Mouse (Mus musculus) hindbrain, embryonic 11.5 days (tissue): ENCODE data around the gene Ccs. TPM values are rescaled to one million over a fixed set of nuclear protein-coding genes. Genes with fewer than 3 reads are reported as not detected.
"Not testable (repeated sequence)": the region's sequence is repeated elsewhere in the genome, so short reads cannot be mapped to it uniquely, and the experiment has no call there.

Experiments used
- ATAC-seq: fragments of 200-750 bp; cut with Nextera tagmentation; 2 replicates; pipeline ENCODE4 v1.8.0; 2017; ENCODE audit warnings: mild to moderate bottlenecking, moderate TSS enrichment, moderate library complexity; ENCODE audit not compliant: low FRiP score
- DNase-seq: peaks from one replicate; pipeline ENCODE4 v3.0.0-alpha.2; 2015; ENCODE audit warnings: low spot score
- H3K27ac ChIP-seq: fragments of 300-500 bp; sonication (generic); 2 replicates; pipeline ENCODE4 v1.5.1; 2014; ENCODE audit warnings: mild to moderate bottlenecking, low read depth, low read length
- H3K27me3 ChIP-seq: fragments of 300-500 bp; sonication (generic); 2 replicates; pipeline ENCODE4 v1.6.1; 2014; ENCODE audit warnings: mild to moderate bottlenecking, low read length, moderate library complexity, mixed read lengths; ENCODE audit not compliant: control insufficient read depth, insufficient read depth
- H3K36me3 ChIP-seq: fragments of 300-500 bp; sonication (generic); 2 replicates; pipeline ENCODE4 v1.6.1; 2014; ENCODE audit warnings: mild to moderate bottlenecking, low read length, moderate library complexity, mixed read lengths; ENCODE audit not compliant: control insufficient read depth, insufficient read depth
- H3K4me1 ChIP-seq: fragments of 300-500 bp; sonication (generic); replicated peaks from 2 replicates; pipeline ENCODE4 v1.6.1; 2014; ENCODE audit warnings: low read length, mixed read lengths; ENCODE audit not compliant: control insufficient read depth, insufficient read depth
- H3K4me2 ChIP-seq: fragments of 300-500 bp; sonication (generic); replicated peaks from 2 replicates; pipeline ENCODE4 v1.6.1; 2014; ENCODE audit warnings: mild to moderate bottlenecking, low read depth, low read length
- H3K4me3 ChIP-seq: fragments of 300-500 bp; sonication (generic); 2 replicates; pipeline ENCODE4 v1.5.1; 2014; ENCODE audit warnings: low read depth, low read length
- H3K9ac ChIP-seq: fragments of 300-500 bp; sonication (generic); 2 replicates; pipeline ENCODE4 v1.6.1; 2014; ENCODE audit warnings: low read depth, low read length
- H3K9me3 ChIP-seq: fragments of 300-500 bp; sonication (generic); 2 replicates; pipeline ENCODE4 v1.6.1; 2016; ENCODE audit warnings: low read length; ENCODE audit not compliant: control insufficient read depth
- WGBS: fragments of 180-500 bp; shearing (Covaris S2); extraction: QIAGEN DNeasy Blood & Tissue Kit; methylation state at CpG from one replicate; pipeline ENCODE4 v1.1.7; 2014; 5-methylcytosine and 5-hydroxymethylcytosine counted together
- polyA plus RNA-seq: library from polyadenylated mRNA; unstranded; fragments of >200 nt; fragmentation: Nextera tagmentation; extraction: Ambion mirVana; gene quantifications from 2 replicates; pipeline ENCODE4 v1.2.1, GENCODE M21; 2014

Gene Ccs
- polyA plus RNA-seq, result 39.1 and 43.7 TPM in 2 replicates

DNA sequence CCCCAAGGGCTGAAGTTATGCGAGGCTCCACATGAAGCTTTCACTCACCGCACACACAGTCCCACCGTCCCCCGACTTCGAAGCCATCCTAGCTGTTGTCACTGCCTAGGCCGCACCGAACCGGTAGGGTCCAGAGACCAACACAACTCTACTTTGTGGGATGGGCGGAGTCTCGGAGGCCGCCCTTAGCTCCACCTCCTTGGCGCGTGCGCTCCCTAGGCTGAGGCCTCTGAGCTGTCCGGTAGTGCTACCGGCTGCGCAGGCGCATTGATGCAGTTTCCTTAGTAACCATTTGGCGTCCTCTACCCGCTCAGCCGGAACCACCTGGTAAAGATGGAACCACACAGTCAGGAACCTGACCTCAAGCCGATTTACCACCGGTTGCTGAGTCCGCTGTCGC lies at the start of gene Ccs, which contains the start of gene Ccdc87:
TSS of gene Ccs (minus strand) at position 184 of the 400 bp plus-strand sequence.
TSS of gene Ccdc87 (plus strand) at position 218 of the 400 bp plus-strand sequence.
- no peaks in the 10 kb centered on the region for H3K9me3 ChIP-seq
- H3K4me2 ChIP-seq, result peak within 1 kb of the TSS; percentile 94
- ATAC-seq (peak; percentile 98), DNase-seq (peak; percentile 96)
- H3K4me1 ChIP-seq, result peaks cover 11% of the 10 kb centered on the region
- H3K36me3 ChIP-seq, result no peaks in the 10 kb centered on the region
- peak within 1 kb of the TSS; percentile 55 for H3K4me3 ChIP-seq
- peak within 1 kb of the TSS; percentile 70 for H3K9ac ChIP-seq
- peaks cover 14% of the 10 kb centered on the region for H3K27me3 ChIP-seq
- H3K27ac ChIP-seq, result no peak within 1 kb of the TSS
- WGBS, result under 1% methylated on average over 25 of the region's 25 CpGs

DNA sequence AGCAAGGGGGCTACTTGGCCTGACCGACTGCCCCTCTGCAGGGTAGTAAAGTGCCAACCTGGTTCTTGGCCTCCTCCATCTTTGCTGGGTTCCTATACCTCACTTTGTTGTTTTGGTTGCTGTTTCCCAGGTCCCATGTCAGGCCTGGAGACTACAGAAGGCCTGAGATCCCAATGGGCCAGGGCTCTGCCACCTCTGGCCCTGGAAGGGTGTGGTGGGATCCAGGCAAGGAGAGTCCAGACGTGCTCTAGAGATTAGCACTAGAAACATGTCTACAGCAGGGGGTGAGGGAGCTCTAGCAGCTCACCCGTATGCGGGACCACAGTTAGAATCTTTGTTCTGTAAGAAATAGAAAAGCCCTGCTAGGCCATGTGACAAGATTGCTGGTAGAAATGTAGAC lies 44.8 kb upstream of the Ccs start:
- Histone ChIP-seq H3K9ac (no peak overlapping the region), H3K4me2 (no peak overlapping the region), H3K27me3 (no peaks in the 10 kb centered on the region), H3K27ac (no peak overlapping the region), H3K36me3 (no peaks in the 10 kb centered on the region), H3K9me3 (no peaks in the 10 kb centered on the region), H3K4me3 (no peak overlapping the region), H3K4me1 (no peaks in the 10 kb centered on the region; the same call in 1 of the 2 replicates)
- ATAC-seq, result no peak
- DNase-seq, result no peak
- 82% methylated on average over 4 of the region's 4 CpGs for WGBS

DNA sequence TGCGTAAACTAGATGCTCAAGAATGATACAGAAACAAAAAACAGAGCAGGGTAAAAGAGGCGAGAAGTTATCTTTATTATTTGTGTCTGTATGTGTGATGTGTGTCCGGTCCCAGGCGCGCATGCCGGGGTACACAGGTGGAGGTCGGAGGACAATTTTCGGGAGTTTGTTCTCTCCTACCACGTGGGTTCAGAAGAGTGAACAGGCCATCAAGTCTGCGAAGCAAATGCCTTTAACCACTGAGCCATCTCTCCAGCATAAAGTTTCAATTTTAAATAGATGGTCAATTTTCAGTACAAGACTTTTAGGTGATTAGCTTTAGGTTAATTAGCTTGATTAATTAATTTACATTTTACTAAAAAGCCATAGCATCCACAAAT lies 40.2 kb upstream of the Ccs start:
- H3K4me1 ChIP-seq, result peaks cover 2% of the 10 kb centered on the region; the same call in 1 of the 2 replicates
- no peak overlapping the region for H3K9ac ChIP-seq

DNA sequence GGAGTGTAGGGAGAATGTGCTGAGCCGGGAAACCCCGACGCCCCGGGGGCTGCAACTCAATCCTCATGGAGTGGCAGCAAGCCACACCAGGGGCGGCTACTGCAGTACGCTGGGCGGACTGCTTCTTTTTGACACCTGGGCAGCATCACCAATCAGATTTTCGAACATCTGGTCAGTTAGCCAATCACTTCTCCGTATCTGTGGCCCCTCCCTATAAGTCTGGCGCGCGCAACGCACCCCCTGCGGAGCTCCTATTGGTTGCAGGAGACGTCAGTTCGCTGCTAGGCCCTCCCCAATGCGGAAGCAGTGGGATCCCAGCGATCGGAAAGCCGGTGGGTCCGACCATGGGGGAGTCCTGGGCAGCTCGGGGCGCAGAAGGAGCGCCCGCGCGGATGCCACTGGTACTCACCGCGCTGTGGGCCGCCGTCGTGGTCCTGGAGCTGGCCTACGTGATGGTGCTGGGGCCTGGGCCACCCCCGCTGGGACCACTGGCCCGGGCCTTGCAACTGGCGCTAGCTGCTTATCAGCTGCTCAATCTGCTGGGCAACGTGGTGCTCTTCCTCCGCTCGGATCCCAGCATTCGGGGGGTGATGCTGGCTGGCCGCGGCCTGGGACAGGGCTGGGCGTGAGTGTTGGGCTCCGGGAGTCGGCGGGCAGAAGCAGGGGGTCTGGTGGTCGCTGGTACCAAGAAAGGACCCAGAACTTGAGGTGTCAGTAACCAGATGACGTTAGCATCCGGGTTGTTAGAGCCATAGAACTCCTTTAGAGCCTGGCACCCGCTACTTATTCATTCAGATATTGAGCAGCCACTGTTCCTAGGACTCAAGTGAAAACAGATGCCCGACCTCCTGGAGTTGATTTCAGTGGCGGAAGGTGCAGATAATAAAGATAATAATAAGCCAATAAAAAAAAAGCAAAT lies 39.5 kb upstream of the Ccs start, which contains the start of gene Zdhhc24:
TSS of gene Zdhhc24 (plus strand) at position 264 of the 919 bp plus-strand sequence.
- no peaks in the 10 kb centered on the region for H3K27me3 ChIP-seq
- H3K36me3 ChIP-seq, result no peaks in the 10 kb centered on the region
- WGBS, result 2% methylated on average over 52 of the region's 52 CpGs
- H3K4me3 ChIP-seq, result peak within 1 kb of the TSS; percentile 62
- DNase-seq (peak; percentile 97), ATAC-seq (peak; percentile 97)
- no peaks in the 10 kb centered on the region for H3K9me3 ChIP-seq
- H3K9ac ChIP-seq, result peak within 1 kb of the TSS; percentile 62
- no peak within 1 kb of the TSS for H3K27ac ChIP-seq
- peaks cover 2% of the 10 kb centered on the region; the same call in 1 of the 2 replicates for H3K4me1 ChIP-seq
- peak within 1 kb of the TSS; percentile 89 for H3K4me2 ChIP-seq

More for the DNA sequence above, 40.2 kb upstream of the Ccs start:
- H3K9me3 ChIP-seq, result no peaks in the 10 kb centered on the region
- H3K27me3 ChIP-seq, result no peaks in the 10 kb centered on the region
- WGBS, result 67% methylated on average over 10 of the region's 10 CpGs
- no peak overlapping the region for H3K27ac ChIP-seq
- peak overlapping the region; percentile 62 for H3K4me3 ChIP-seq
- ATAC-seq, result no peak
- H3K36me3 ChIP-seq, result no peaks in the 10 kb centered on the region
- peak overlapping the region; percentile 89 for H3K4me2 ChIP-seq
- no peak for DNase-seq

DNA sequence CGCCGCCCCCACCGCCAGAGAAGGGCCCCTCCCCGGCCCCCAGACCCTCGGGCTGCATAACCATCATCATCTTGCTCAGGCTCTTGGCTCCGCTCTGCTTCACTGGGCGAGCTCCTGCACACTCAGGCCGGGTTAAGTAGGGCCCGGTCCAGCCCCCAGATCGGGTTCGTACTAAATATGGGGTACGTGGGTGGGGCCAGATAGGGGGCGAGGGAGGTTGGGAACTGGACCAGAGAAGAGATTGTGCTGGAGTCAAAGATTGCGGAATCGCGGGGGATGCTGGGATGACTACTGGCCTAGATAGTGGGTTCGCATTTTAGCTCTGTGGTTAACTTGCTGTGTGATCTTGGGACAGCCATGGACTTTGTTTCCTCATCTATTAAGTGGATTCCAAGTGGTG lies 38.7 kb upstream of the Ccs start, which contains the start of gene Actn3:
TSS of gene Actn3 (minus strand) at position 125 of the 400 bp plus-strand sequence.
- H3K27me3 ChIP-seq, result no peaks in the 10 kb centered on the region
- WGBS, result 3% methylated on average over 16 of the region's 17 CpGs
- H3K27ac ChIP-seq, result no peak within 1 kb of the TSS
- peak within 1 kb of the TSS; percentile 62 for H3K4me3 ChIP-seq
- H3K9ac ChIP-seq, result peak within 1 kb of the TSS; percentile 62
- DNase-seq, result no peak
- no peaks in the 10 kb centered on the region for H3K36me3 ChIP-seq
- no peaks in the 10 kb centered on the region for H3K9me3 ChIP-seq
- peak; percentile 2; the same call in 1 of the 2 replicates for ATAC-seq
- H3K4me1 ChIP-seq, result peaks cover 2% of the 10 kb centered on the region; the same call in 1 of the 2 replicates
- H3K4me2 ChIP-seq, result peak within 1 kb of the TSS; percentile 89

DNA sequence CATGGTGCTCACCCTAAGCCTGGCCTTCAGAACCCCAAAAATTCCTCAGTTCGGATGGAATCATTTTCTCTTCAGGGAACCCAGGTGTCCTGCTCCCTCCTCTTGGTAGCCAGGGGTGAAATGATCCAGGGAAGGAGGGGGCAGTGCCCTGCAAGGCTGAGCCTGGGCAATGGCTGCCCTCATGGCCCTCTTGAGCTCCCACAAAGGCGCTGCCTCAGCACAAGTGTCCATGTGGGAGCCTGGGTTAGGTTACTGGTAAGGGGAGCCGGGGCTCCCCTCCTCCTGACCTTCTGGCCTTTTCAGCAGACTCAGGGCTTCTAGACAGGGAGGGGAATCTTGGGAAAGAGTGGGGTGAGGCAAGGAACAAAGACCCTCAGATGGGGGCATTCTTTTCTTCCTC lies 37.6 kb upstream of the Ccs start:
- Histone ChIP-seq H3K4me2 (no peak overlapping the region), H3K9ac (no peak overlapping the region), H3K4me3 (no peak overlapping the region), H3K9me3 (no peaks in the 10 kb centered on the region), H3K27ac (no peak overlapping the region), H3K36me3 (no peaks in the 10 kb centered on the region), H3K4me1 (peaks cover 2% of the 10 kb centered on the region; the same call in 1 of the 2 replicates), H3K27me3 (no peaks in the 10 kb centered on the region)
- WGBS, result 73% methylated on average over 3 of the region's 3 CpGs
- no peak for ATAC-seq
- DNase-seq, result no peak

DNA sequence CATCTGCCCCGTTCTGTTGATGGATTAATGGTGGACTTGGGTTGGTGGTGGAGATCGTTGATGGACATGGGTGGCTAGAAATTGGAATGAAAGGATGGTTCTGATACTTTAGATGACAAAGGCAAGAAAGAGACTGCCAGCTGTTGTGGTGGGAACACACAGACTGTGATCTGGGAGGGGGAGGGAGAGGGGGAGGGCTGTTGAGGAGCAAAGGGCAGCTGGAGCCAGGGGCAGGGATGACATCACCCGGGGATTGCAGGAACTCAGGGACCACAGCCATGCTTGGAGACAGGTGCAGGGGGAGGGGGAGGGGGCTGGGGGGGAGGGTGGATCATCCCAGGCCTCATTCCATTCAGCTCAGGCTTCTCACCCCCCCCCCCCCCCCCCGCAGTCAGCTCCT lies 37.1 kb upstream of the Ccs start:
- Histone ChIP-seq H3K27me3 (no peaks in the 10 kb centered on the region), H3K27ac (no peak overlapping the region), H3K4me1 (peaks cover 2% of the 10 kb centered on the region; the same call in 1 of the 2 replicates), H3K9me3 (no peaks in the 10 kb centered on the region), H3K9ac (no peak overlapping the region), H3K36me3 (no peaks in the 10 kb centered on the region), H3K4me3 (no peak overlapping the region), H3K4me2 (no peak overlapping the region)
- DNase-seq (no peak), ATAC-seq (no peak)
- 71% methylated on average over 3 of the region's 4 CpGs for WGBS

DNA sequence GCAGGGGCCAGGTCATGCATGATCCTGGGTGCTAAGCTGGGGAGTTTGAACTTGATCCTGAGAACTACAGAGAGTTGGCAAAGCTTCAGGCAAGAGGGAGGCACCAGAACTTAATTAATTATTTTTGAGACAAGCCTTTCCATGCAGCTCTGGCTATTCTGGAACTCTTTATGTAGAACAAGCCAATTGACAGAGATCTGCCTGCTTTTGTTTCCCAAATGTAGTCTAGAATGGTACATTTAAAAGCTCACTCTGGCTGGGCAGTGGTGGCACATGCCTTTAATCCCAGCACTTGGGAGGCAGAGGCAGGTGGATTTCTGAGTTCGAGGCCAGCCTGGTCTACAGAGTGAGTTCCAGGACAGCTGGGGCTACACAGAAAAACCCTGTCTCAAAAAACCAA lies 35.5 kb upstream of the Ccs start:
- not testable (repeated sequence) for H3K27me3 ChIP-seq, H3K9ac ChIP-seq, H3K4me3 ChIP-seq, ATAC-seq, H3K4me1 ChIP-seq, DNase-seq, H3K27ac ChIP-seq, H3K9me3 ChIP-seq, H3K36me3 ChIP-seq, H3K4me2 ChIP-seq
- 100% methylated on average over 1 of the region's 1 CpGs for WGBS
